Mouse (Mus musculus) layer of hippocampus, postnatal 14 days (tissue): ENCODE measurements at regions not wholly inside any gene's neighbourhood (a gene's known extent, or its start where the extent isn't known, plus 50 kb on each side); places are given as distances from the start of the nearest gene placed in this dataset.

Source experiments
- DNase-seq, 2 experiments: peaks; one replicate each; pipeline ENCODE4 v3.0.0; 2021 to 2022; ENCODE audit warnings: low spot score in 2 of 2, mixed read lengths in 1 of 2

GRCm38 (mm10) chr12:77760976-77761375, 433.1 kb upstream of the Gm6657 start:
- no peak for DNase-seq

GRCm38 (mm10) chr12:77776011-77776546, 418.0 kb upstream of the Gm6657 start:
- no peak for DNase-seq

- DNase-seq, result no peak
Measured at GRCm38 (mm10) chr12:77776755-77777154, 417.3 kb upstream of the Gm6657 start.

GRCm38 (mm10) chr12:77780885-77781698, 412.9 kb upstream of the Gm6657 start:
- DNase-seq, result peak; percentile 87 to 92

- DNase-seq, result no peak
Measured at GRCm38 (mm10) chr12:77783909-77784308, 410.1 kb upstream of the Gm6657 start.

- peak; percentile 17 to 30 for DNase-seq
Measured at GRCm38 (mm10) chr12:77785647-77786046, 408.4 kb upstream of the Gm6657 start.

- DNase-seq, result no peak
Measured at GRCm38 (mm10) chr12:77786678-77787077, 407.4 kb upstream of the Gm6657 start.

- DNase-seq, result no peak
Measured at GRCm38 (mm10) chr12:77788273-77788672, 405.8 kb upstream of the Gm6657 start.

- DNase-seq, result peak in 1 of 2 experiments; percentile 20
Measured at GRCm38 (mm10) chr12:77789427-77789826, 404.6 kb upstream of the Gm6657 start.

- DNase-seq, result no peak
Measured at GRCm38 (mm10) chr12:77789871-77790270, 404.2 kb upstream of the Gm6657 start.

- DNase-seq, result peak; percentile 24 to 35
Measured at GRCm38 (mm10) chr12:77790891-77791672, 403.0 kb upstream of the Gm6657 start.

GRCm38 (mm10) chr12:77798516-77798915, 395.5 kb upstream of the Gm6657 start:
- no peak for DNase-seq

- no peak for DNase-seq
Measured at GRCm38 (mm10) chr12:77799134-77799770, 394.8 kb upstream of the Gm6657 start.

- DNase-seq, result no peak
Measured at GRCm38 (mm10) chr12:77807674-77808073, 386.4 kb upstream of the Gm6657 start.

GRCm38 (mm10) chr12:77811276-77811675, 382.8 kb upstream of the Gm6657 start:
- peak in 1 of 2 experiments; percentile 34 for DNase-seq

- DNase-seq, result no peak
Measured at GRCm38 (mm10) chr12:77819456-77819855, 374.6 kb upstream of the Gm6657 start.

- no peak for DNase-seq
Measured at GRCm38 (mm10) chr12:77823381-77824030, 370.5 kb upstream of the Gm6657 start.

- no peak for DNase-seq
Measured at GRCm38 (mm10) chr12:77833411-77834169, 360.5 kb upstream of the Gm6657 start.

- no peak for DNase-seq
Measured at GRCm38 (mm10) chr12:77834891-77835290, 359.2 kb upstream of the Gm6657 start.

- DNase-seq, result no peak
Measured at GRCm38 (mm10) chr12:77836231-77836630, 357.8 kb upstream of the Gm6657 start.
